Mouse (Mus musculus) bone marrow, adult 2 months (tissue): Measurements from ENCODE around the gene Xlr4a. TPM values are rescaled to one million over a fixed set of nuclear protein-coding genes. Genes with fewer than 3 reads are reported as not detected.

Source experiments
- H3K27ac ChIP-seq: fragments of 200-500 bp; 2 replicates; pipeline ENCODE4 v1.5.1; 2012; ENCODE audit warnings: low read depth, mild to moderate bottlenecking, control low read depth, inconsistent platforms, low read length; ENCODE audit not compliant: control insufficient read depth, poor library complexity, insufficient read depth
- H3K4me1 ChIP-seq: fragments of 200-500 bp; 2 replicates; pipeline ENCODE4 v1.6.1; 2011; ENCODE audit warnings: low read length; ENCODE audit not compliant: control insufficient read depth, insufficient read depth
- H3K4me3 ChIP-seq: fragments of 200-500 bp; replicated peaks from 2 replicates; pipeline ENCODE3; 2011; ENCODE audit warnings: mild to moderate bottlenecking, low read depth, low read length, control low read depth; ENCODE audit not compliant: control insufficient read depth
- CTCF ChIP-seq: fragments of 200-500 bp; IDR thresholded peaks from 2 replicates; pipeline ENCODE4 v1.5.1; 2011; ENCODE audit warnings: low read length, control low read depth; ENCODE audit not compliant: control insufficient read depth, insufficient read depth
- POLR2A ChIP-seq: fragments of 200-500 bp; IDR thresholded peaks from 2 replicates; pipeline ENCODE4 v1.6.1; 2011; ENCODE audit warnings: low read depth, mild to moderate bottlenecking, control low read depth, low read length, borderline replicate concordance; ENCODE audit not compliant: control insufficient read depth
- WGBS: fragments of 180-500 bp; shearing (Covaris S2); methylation state at CpG from one replicate; pipeline ENCODE4 v1.1.7; 2018; 5-methylcytosine and 5-hydroxymethylcytosine counted together
- polyA plus RNA-seq: library from polyadenylated mRNA; stranded (reverse); fragments of >200 nt; gene quantifications from 2 replicates; pipeline ENCODE4 v1.2.4, GENCODE M21; 2011; ENCODE audit warnings: low replicate concordance; ENCODE audit not compliant: missing spikeins, insufficient read depth, insufficient read length

Gene Xlr4a
- polyA plus RNA-seq, 1 experiment, result 2.2 TPM

- no peak overlapping the region for H3K27ac ChIP-seq
- no peaks in the 10 kb centered on the region for H3K4me1 ChIP-seq
- TF ChIP-seq CTCF, result no peak
- TF ChIP-seq POLR2A, result no peak
- whole genome bisulfite sequencing, result 72% methylated on average over 1 of the region's 1 CpGs
- no peak overlapping the region for H3K4me3 ChIP-seq
Observed at GRCm38 (mm10) chrX:73061528-73061927, 20.8 kb downstream of the Xlr4a start.

- Histone ChIP-seq H3K4me3 (no peak overlapping the region), H3K4me1 (no peaks in the 10 kb centered on the region), H3K27ac (no peak overlapping the region)
- WGBS, result 9% methylated on average over 14 of the region's 14 CpGs
- TF ChIP-seq POLR2A (no peak), CTCF (peak; percentile 92)
Observed at GRCm38 (mm10) chrX:73053860-73054563, 28.3 kb downstream of the Xlr4a start.

GRCm38 (mm10) chrX:73039666-73040065, 42.6 kb downstream of the Xlr4a start:
- no peak for TF ChIP-seq POLR2A
- TF ChIP-seq CTCF, result no peak
- 74% methylated on average over 12 of the region's 12 CpGs for WGBS
- no peak overlapping the region for H3K27ac ChIP-seq
- no peak overlapping the region for H3K4me3 ChIP-seq
- H3K4me1 ChIP-seq, result no peaks in the 10 kb centered on the region

DNA sequence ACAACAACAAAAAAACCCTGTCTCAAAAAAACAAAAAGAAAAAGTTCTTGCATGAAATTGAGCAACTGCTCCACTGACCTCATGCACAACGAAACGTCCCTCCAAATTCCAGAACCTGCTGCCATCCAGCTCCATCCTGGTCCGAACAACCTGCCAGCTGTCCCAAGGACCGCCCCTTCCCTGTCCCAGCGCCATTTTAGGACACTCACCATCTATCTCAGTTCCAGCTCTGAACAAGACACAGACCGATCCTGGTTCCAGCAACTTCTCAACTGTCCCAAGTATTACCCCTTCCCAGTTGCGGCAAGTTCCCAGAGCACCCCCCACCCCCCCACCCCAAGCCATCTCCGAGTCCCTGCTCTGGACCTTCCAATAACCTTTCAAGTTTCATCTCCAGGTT, 43.4 kb downstream of the Xlr4a start:
- Histone ChIP-seq H3K27ac (no peak overlapping the region), H3K4me3 (no peak overlapping the region), H3K4me1 (no peaks in the 10 kb centered on the region)
- no peak for TF ChIP-seq POLR2A
- TF ChIP-seq CTCF, result no peak
- 87% methylated on average over 8 of the region's 8 CpGs for WGBS

- no peak within 1 kb of the TSS for H3K27ac ChIP-seq
- 61% methylated on average over 1 of the region's 1 CpGs for WGBS
- no peak within 1 kb of the TSS for H3K4me3 ChIP-seq
- no peaks in the 10 kb centered on the region for H3K4me1 ChIP-seq
- no peak for TF ChIP-seq POLR2A
- TF ChIP-seq CTCF, result no peak
Observed at GRCm38 (mm10) chrX:73037003-73037402, 45.3 kb downstream of the Xlr4a start, which contains the start of gene Pnma5. Pnma5 (minus strand) TSS chrX:73037103.

Other genes starting within 250 kb of the Xlr4a start
- 14.3 and 20.8 TPM in 2 replicates for gene Cetn2, start 164.1 kb downstream of the Xlr4a start, polyA plus RNA-seq
- 4.9 and 8.6 TPM in 2 replicates for gene Nsdhl, start 163.9 kb downstream of the Xlr4a start, polyA plus RNA-seq
- 0.42 TPM in 1 of 2 replicates, not detected in the other for gene Zfp185, start 95.1 kb downstream of the Xlr4a start, polyA plus RNA-seq
- not detected in 2 replicates for gene Pnma5, start 45.4 kb downstream of the Xlr4a start, polyA plus RNA-seq
- not detected in 2 replicates for gene Pnma3, start 17.7 kb downstream of the Xlr4a start, polyA plus RNA-seq
- gene Xlr3a, start 14.6 kb upstream of the Xlr4a start, polyA plus RNA-seq, result 3.3 TPM in 1 of 2 replicates, not detected in the other
- gene Gm14685, start 34.6 kb upstream of the Xlr4a start, polyA plus RNA-seq, result not detected in 2 replicates
- gene Xlr5b, start 66.3 kb upstream of the Xlr4a start, polyA plus RNA-seq, result not detected in 2 replicates
- gene DXBay18, start 67.0 kb upstream of the Xlr4a start, polyA plus RNA-seq, result not detected in 2 replicates
- gene Spin2d, start 94.5 kb upstream of the Xlr4a start, polyA plus RNA-seq, result not detected in 2 replicates
- gene Xlr3b, start 109.7 kb upstream of the Xlr4a start, polyA plus RNA-seq, result 5.4 TPM in 1 of 2 replicates, not detected in the other
- gene Xlr4b, start 131.9 kb upstream of the Xlr4a start, polyA plus RNA-seq, result 3.9 and 26.1 TPM in 2 replicates
- 1.4 and 2.0 TPM in 2 replicates for gene F8a, start 145.8 kb upstream of the Xlr4a start, polyA plus RNA-seq
- gene Xlr4c, start 160.7 kb upstream of the Xlr4a start, polyA plus RNA-seq, result 4.2 TPM in 1 of 2 replicates, not detected in the other
- gene Xlr3c, start 182.9 kb upstream of the Xlr4a start, polyA plus RNA-seq, result 0.88 TPM in 1 of 2 replicates, not detected in the other
- not detected in 2 replicates for gene Xlr5a, start 210.5 kb upstream of the Xlr4a start, polyA plus RNA-seq
- not detected in 2 replicates for gene Xlr5c, start 210.5 kb upstream of the Xlr4a start, polyA plus RNA-seq